Mouse (Mus musculus) myocyte (in vitro differentiated cells): ENCODE measurements at regions not wholly inside any gene's neighbourhood (a gene's known extent, or its start where the extent isn't known, plus 50 kb on each side); places are given as distances from the start of the nearest gene placed in this dataset.

Source experiments
- H3K27me3 ChIP-seq: one replicate; pipeline ENCODE4 v1.6.1; 2011; ENCODE audit not compliant: control insufficient read depth, insufficient read depth, insufficient read length
- H3K36me3 ChIP-seq: one replicate; pipeline ENCODE4 v1.6.1; 2011; ENCODE audit not compliant: control insufficient read depth, insufficient read depth
- H3K4me2 ChIP-seq: one replicate; pipeline ENCODE4 v1.6.1; 2011; ENCODE audit warnings: low read depth, control low read depth
- H3K4me3 ChIP-seq: one replicate; pipeline ENCODE4 v1.5.1; 2011; ENCODE audit warnings: mild to moderate bottlenecking, control low read depth, moderate library complexity
- H3K79me2 ChIP-seq: one replicate; pipeline ENCODE4 v1.6.1; 2011; ENCODE audit not compliant: control insufficient read depth, insufficient read depth
- H3ac ChIP-seq: one replicate; pipeline ENCODE4 v1.6.1; 2011; ENCODE audit not compliant: control insufficient read depth, insufficient read length
- CEBPB ChIP-seq: IDR thresholded peaks from 2 replicates; pipeline ENCODE4 v1.6.1; 2011; ENCODE audit warnings: mild to moderate bottlenecking, moderate library complexity; ENCODE audit not compliant: poor library complexity, insufficient read depth, severe bottlenecking
- E2F4 ChIP-seq: IDR thresholded peaks from one replicate; pipeline ENCODE4 v1.6.1; 2011; ENCODE audit warnings: mild to moderate bottlenecking, control low read depth, moderate library complexity; ENCODE audit not compliant: insufficient read depth
- MAX ChIP-seq: IDR thresholded peaks from one replicate; pipeline ENCODE4 v1.6.1; 2011; ENCODE audit warnings: low read depth, mild to moderate bottlenecking, control low read depth
- MYOD1 ChIP-seq, 3 experiments: IDR thresholded peaks; one replicate each; pipeline ENCODE4 v1.6.1; 2011; ENCODE audit warnings: control low read depth in 2 of 3, low read depth in 2 of 3, mild to moderate bottlenecking in 2 of 3, moderate library complexity in 1 of 3; ENCODE audit not compliant: insufficient read length in 2 of 3, control insufficient read depth in 1 of 3
- MYOG ChIP-seq, 3 experiments: IDR thresholded peaks; one replicate each; pipeline ENCODE4 v1.6.1; 2011; ENCODE audit warnings: control low read depth in 2 of 3, low read depth in 2 of 3, mild to moderate bottlenecking in 2 of 3; ENCODE audit not compliant: insufficient read length in 2 of 3, control insufficient read depth in 1 of 3, insufficient read depth in 1 of 3
- POLR2A ChIP-seq: IDR thresholded peaks from one replicate; pipeline ENCODE4 v1.6.1; 2011; ENCODE audit warnings: low read depth, mild to moderate bottlenecking, control low read depth, moderate library complexity; ENCODE audit not compliant: insufficient read length
- POLR2AphosphoS2 ChIP-seq: IDR thresholded peaks from one replicate; pipeline ENCODE4 v1.6.1; 2011; ENCODE audit warnings: low read depth, control low read depth; ENCODE audit not compliant: insufficient read length
- REST ChIP-seq: IDR thresholded peaks from one replicate; pipeline ENCODE4 v1.6.1; 2011; ENCODE audit warnings: mild to moderate bottlenecking, control low read depth, moderate library complexity; ENCODE audit not compliant: insufficient read depth, insufficient read length
- SRF ChIP-seq: IDR thresholded peaks from one replicate; pipeline ENCODE4 v1.6.1; 2011; ENCODE audit warnings: low read depth; ENCODE audit not compliant: control insufficient read depth, insufficient read length
- TCF12 ChIP-seq: IDR thresholded peaks from one replicate; pipeline ENCODE4 v1.6.1; 2011; ENCODE audit warnings: mild to moderate bottlenecking, control low read depth; ENCODE audit not compliant: poor library complexity, insufficient read depth, severe bottlenecking
- TCF3 ChIP-seq: IDR thresholded peaks from one replicate; pipeline ENCODE4 v1.6.1; 2011; ENCODE audit warnings: low read depth, control low read depth; ENCODE audit not compliant: insufficient read length
- USF1 ChIP-seq: IDR thresholded peaks from one replicate; pipeline ENCODE4 v1.6.1; 2011; ENCODE audit warnings: low read depth, mild to moderate bottlenecking, control low read depth, moderate library complexity

GRCm38 (mm10) chr19:20035223-20035622, 355.5 kb downstream of the Anxa1 start:
- Histone ChIP-seq H3K27me3 (no peaks in the 10 kb centered on the region), H3ac (no peak overlapping the region), H3K79me2 (no peaks in the 10 kb centered on the region), H3K4me3 (no peak overlapping the region), H3K4me2 (no peak overlapping the region), H3K36me3 (no peaks in the 10 kb centered on the region)
- TF ChIP-seq USF1 (no peak), MYOD1 (IDR thresholded peaks at IDR 0.05; ENCODE audit: control insufficient read depth in 1 of 3, insufficient read length in 2 of 3, low read depth in 2 of 3) (no peak), E2F4 (no peak), SRF (no peak), REST (no peak), CEBPB (no peak), TCF3 (no peak), TCF12 (no peak), POLR2AphosphoS2 (no peak), MAX (no peak), POLR2A (no peak)

- Histone ChIP-seq H3K36me3 (no peaks in the 10 kb centered on the region), H3K4me3 (no peak overlapping the region), H3K4me2 (no peak overlapping the region), H3K79me2 (no peaks in the 10 kb centered on the region), H3ac (no peak overlapping the region), H3K27me3 (no peaks in the 10 kb centered on the region)
- TF ChIP-seq SRF (no peak), TCF3 (no peak)
Measured at GRCm38 (mm10) chr19:20027667-20028282, 363.0 kb downstream of the Anxa1 start.

- Histone ChIP-seq H3K36me3 (no peaks in the 10 kb centered on the region), H3K27me3 (no peaks in the 10 kb centered on the region), H3ac (no peak overlapping the region), H3K79me2 (no peaks in the 10 kb centered on the region), H3K4me3 (no peak overlapping the region), H3K4me2 (no peak overlapping the region)
- TF ChIP-seq MAX = no peak
- TF ChIP-seq REST = no peak
- no peak for TF ChIP-seq CEBPB
- TF ChIP-seq USF1 = no peak
- TF ChIP-seq POLR2AphosphoS2 = no peak
- no peak for TF ChIP-seq POLR2A
- TF ChIP-seq TCF12 = no peak
- TF ChIP-seq MYOG (IDR thresholded peaks at IDR 0.05; ENCODE audit: control insufficient read depth in 1 of 3, insufficient read depth in 1 of 3, insufficient read length in 2 of 3, low read depth in 2 of 3) = no peak
- TF ChIP-seq E2F4 = no peak
- no peak for TF ChIP-seq SRF
- no peak for TF ChIP-seq TCF3
Measured at GRCm38 (mm10) chr19:20014114-20014513, 376.6 kb downstream of the Anxa1 start.

DNA sequence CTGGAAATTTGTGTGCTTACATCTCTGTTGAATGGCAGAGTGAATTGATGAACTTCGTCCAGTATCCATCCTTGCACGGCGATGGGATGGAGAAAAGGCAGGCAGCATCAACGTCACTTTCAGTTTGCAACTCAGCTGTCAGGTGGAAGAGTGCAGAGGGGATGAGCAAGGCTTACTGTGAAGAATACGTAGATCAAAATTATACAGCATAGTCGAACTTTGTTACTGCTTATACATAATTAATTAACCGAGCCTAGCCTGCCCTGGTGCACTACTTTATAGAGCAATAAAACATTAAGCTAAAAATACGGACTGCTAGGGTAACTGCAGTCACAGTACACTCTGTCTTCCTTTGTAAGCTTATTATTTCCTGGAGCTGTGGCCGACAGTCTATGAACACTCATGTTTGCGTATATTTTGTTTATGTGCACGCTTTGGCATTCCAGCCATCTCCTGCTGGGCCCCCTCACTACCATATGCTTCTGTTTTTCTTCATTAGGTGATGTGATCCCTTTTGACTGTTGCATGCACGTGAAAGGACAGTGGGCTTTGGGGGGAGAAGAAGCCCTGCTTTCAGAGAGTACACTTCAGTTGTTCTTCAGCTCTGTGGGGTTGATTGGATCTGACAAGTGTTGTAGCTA, 380.8 kb downstream of the Anxa1 start:
- Histone ChIP-seq H3K79me2 (no peaks in the 10 kb centered on the region), H3K36me3 (no peaks in the 10 kb centered on the region), H3K4me2 (peak overlapping the region; percentile 67), H3K27me3 (no peaks in the 10 kb centered on the region), H3ac (no peak overlapping the region), H3K4me3 (no peak overlapping the region)
- no peak for TF ChIP-seq E2F4
- no peak for TF ChIP-seq USF1
- TF ChIP-seq TCF12 = no peak
- no peak for TF ChIP-seq POLR2A
- no peak for TF ChIP-seq TCF3
- TF ChIP-seq REST = no peak
- TF ChIP-seq SRF = no peak
- TF ChIP-seq MYOG (IDR thresholded peaks at IDR 0.05; ENCODE audit: control insufficient read depth in 1 of 3, insufficient read depth in 1 of 3, insufficient read length in 2 of 3, low read depth in 2 of 3) = no peak
- no peak for TF ChIP-seq CEBPB

- H3K4me3 ChIP-seq = no peak overlapping the region
- no peaks in the 10 kb centered on the region for H3K36me3 ChIP-seq
- H3K27me3 ChIP-seq = no peaks in the 10 kb centered on the region
- no peak overlapping the region for H3ac ChIP-seq
- TF ChIP-seq POLR2A (no peak), CEBPB (no peak), REST (no peak), USF1 (no peak), MAX (no peak), SRF (no peak), MYOD1 (IDR thresholded peaks at IDR 0.05; ENCODE audit: control insufficient read depth in 1 of 3, insufficient read length in 2 of 3, low read depth in 2 of 3) (no peak), POLR2AphosphoS2 (no peak), TCF3 (no peak), TCF12 (no peak), E2F4 (no peak), MYOG (IDR thresholded peaks at IDR 0.05; ENCODE audit: control insufficient read depth in 1 of 3, insufficient read depth in 1 of 3, insufficient read length in 2 of 3, low read depth in 2 of 3) (no peak)
- H3K79me2 ChIP-seq = no peaks in the 10 kb centered on the region
- H3K4me2 ChIP-seq = no peak overlapping the region
Measured at GRCm38 (mm10) chr19:20005932-20006625, 384.7 kb downstream of the Anxa1 start.
